Mouse (Mus musculus): ENCODE measurements at regions not wholly inside any gene's neighbourhood (a gene's known extent, or its start where the extent isn't known, plus 50 kb on each side); places are given as distances from the start of the nearest gene placed in this dataset.

DNA sequence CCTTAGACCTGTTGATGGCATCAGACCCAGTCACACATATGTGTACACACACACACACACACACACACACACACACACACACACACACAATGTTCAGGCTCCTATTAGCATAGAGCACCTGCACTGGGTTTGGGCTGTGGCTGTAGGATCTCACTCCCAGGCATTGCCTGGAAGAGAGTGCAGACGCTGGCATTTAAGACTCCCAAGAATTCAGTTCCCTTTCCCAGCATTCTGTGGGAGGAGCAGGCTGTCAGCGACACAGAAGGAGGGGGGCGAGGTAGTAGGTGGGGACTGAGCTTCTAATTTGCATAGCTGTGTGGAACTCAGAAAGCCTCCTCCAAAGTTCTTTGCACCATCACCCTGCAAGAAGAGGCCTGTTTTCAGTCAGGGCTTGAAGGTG lies 374.2 kb upstream of the Fam49b start:
- DNase-seq (ENCODE audit: low read depth): no peak

DNA sequence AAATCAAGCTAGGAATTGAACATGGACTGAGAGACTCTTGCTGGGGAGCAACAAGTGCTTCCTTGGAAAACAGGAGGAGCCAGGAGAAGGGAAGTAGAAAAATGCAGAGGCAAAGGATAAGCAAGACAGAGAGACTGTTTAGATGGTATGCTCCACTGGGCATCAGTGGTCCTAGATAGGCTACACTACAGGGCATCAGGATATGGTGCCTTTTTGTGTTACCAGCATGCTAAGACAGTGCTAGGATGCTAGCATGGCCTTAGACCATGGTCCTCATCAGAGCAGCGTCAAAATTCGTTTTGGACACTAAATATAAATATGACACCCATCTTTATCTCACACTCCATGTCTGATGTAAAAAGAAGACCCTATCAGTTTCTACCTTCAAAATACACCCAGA lies 374.6 kb upstream of the Fam49b start:
- no peak for DNase-seq (ENCODE audit: low read depth)

DNA sequence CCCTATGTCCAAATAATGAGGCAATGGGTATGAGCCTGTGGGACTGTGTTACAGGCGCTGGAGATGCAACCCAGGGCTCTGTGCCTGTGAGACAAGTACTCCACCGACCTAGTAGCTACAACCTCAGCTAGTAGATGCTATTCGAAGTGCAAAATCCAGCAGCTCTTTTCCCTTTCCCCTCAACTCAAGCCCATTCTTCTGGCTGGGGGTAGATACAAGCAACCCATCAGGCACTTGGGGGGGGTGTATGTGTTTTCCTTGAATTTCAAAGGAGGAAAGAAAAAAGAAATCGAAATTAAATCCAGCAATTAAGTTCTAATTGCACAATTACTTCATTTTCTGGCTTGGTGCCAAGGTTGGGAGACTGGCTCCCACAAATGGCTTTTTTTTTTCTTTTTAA lies 372.4 kb upstream of the Gm21798 start:
- no peak for DNase-seq (ENCODE audit: low read depth)

DNA sequence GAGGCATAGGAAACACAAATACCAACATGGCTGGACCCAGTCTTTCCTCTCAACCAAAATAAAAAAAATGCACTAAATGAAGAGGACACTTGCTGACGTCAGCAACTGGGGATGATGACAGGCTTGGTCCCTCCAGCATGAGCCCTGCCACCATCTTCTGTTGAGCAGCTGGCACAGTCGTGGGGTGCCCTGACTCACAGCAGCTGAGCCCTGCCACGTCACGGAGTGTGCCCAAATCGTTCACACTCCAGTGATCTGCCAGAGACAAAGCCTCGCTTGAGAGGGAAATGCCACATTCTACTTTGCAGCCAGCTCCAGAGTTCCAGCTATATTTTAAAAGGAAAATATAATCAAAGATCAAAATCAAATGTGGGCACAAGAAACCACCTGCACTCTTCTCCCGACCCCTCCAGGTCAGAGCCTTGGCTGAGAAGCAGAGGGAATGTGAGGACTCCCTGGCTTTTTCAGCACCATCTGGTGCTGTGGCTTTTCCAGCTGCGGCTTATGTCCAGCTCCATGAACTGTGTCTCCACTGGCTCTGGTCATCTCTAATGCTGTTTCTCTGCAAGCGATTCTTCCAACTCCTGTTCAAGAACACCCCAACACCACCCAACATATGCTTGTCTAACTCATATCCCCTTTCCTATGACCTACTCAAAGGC lies 371.0 kb upstream of the Gm21798 start:
- no peak for DNase-seq (ENCODE audit: low read depth)

DNA sequence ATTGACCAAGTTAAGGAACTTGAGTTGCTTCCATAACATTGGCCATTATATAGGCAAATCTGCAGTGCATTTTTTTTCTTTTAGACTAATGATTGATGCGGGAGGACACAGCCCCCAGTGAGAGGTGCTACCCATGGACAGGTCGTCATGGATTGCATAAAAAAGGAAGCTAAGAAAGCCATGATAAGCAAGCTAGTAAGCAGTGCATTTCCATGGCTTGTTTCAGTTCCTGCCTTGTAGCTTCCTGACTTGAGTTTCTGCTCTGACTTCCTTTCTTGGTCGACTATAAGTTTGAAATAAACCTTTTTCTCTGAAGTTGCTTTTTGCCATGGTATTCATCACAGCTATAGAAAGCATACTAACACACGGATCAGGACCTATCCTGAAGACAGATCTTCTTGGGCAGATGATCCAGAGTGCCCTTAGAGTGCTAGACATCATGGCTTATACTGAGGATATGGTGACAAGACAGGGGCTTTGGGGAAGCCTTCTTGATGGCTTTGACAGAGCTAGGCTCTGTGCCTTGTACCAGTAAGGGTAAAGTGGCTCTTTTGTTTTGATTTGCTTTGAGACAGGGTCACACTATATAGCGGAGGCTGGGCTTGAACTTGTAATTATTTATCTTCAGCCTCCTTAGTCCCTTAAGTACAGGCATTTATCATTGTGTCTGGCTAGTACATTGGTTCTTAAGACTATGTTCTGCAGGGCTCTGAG lies 370.1 kb upstream of the Gm21798 start:
- no peak for DNase-seq (ENCODE audit: low read depth)

DNA sequence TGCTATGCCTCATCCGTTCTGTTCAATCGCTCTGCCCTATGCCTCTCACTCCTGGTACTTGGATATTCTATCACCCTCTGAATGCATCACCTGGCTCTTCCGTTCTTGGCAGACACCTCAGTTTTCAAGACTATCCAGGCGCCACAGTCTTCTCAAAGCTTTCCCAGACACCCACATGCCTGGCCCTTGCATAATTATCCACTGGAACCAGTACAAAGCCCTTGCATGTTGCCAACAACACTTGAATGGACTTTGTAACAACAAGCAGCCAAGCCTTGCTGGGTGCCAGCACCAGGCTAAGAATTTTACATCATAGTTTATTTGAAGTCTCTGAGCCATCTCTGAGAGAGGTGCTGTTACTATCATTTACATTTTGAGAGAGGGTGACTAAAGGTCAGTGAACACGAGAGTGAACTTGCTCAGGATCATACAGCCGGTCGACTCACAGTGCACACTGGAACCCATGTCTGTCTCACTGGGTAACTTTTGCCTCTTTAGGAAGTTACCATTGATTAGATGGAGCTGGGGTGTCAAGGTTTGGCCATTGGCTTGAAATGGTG lies 368.8 kb upstream of the Gm21798 start:
- DNase-seq (ENCODE audit: low read depth): peak; percentile 90

DNA sequence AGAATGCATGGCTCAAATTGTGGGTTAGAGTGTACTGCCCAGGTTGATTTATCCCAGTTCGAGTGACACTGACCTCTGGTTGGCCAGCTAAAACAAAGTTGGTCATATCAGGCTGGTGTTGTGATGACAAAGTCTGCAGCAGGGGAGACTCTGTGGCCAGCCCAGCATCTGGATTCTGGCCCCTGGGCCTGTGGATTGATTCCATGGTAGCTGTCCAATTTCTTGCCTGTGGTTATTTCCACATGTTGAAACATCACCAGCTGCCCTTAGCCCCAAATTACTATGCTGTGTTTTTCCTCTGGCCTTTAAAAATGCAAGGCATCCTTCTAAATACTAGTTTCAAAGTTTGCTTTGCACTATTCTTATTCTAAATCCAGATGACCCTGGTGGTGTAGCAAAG lies 346.8 kb upstream of the Gm21798 start:
- no peak for DNase-seq (ENCODE audit: low read depth)

DNA sequence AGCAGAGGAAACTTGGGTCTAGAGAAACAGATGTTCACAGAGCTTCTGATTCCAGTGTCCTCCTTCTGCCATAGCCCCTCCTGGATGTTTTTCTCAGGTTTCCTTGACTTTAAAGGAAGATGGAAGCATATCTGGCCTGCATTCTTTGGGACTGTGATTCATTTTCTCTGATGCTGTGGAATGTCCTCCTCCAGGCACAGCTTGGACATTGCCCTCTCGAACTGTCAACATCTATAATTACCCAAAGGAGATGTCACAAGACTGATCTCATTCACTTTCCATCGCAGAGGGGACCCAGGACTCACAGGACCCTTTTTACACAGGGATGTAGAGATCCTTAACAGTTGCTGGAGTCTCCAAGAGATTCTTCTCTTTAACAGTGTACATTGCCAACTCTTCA lies 345.9 kb upstream of the Gm21798 start:
- no peak for DNase-seq (ENCODE audit: low read depth)

DNA sequence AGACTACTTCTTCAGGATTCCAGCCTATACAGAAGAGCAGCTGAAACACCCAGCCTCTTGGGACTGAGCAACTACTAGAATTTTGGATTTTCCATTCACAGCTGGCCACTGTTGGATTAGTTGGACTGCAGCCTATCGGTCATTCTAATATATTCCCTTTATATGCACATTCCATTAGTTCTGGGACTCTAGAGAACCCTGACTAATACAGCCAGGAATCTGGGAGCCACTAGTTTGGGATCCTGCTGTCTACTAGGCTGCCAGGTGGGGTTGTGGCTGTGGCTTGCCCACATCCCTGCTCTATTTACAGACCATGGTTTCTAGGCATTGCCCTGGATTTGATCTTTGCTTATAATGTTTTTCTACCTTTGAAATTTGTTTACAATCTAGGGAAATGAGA lies 343.3 kb upstream of the Gm21798 start:
- DNase-seq (ENCODE audit: low read depth): no peak

DNA sequence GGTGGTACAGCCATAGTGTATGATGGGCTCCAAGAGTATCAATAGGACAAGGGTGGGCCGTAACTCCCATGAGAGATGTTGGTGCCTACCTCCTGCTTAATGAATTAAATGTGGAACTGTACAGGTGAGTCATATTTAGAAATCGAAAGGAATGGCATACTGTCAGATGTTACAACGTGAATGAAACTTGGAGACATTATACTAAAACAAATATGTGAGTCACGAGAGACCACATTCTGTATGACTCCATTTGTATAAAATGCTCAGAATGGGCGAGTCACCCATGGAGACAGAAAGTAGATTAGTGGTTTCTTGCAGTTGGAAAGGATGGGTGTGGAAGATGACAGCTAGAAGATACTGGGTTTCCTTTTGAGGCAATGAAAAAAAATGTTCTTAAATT lies 340.4 kb upstream of the Gm21798 start:
- DNase-seq (ENCODE audit: low read depth): no peak

DNA sequence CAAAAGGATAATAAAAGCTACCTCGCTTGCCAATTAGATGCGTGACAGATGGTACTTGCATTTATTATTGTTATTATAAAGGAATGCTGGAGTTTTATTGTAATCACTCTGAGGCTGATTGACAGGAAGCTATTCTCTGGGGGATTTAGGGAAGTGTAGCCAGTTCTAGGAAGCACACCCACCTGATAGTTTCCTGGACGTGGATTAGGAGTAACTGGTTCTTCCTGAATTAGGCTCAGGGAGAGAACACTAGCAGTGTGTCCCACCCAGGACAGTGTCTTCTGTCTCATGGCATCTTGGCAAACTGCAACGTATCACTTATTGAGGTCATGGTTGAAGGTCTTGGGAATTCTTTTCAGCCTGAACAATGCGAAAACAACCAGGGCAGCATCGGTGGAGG lies 336.9 kb upstream of the Gm21798 start:
- DNase-seq (ENCODE audit: low read depth): no peak

DNA sequence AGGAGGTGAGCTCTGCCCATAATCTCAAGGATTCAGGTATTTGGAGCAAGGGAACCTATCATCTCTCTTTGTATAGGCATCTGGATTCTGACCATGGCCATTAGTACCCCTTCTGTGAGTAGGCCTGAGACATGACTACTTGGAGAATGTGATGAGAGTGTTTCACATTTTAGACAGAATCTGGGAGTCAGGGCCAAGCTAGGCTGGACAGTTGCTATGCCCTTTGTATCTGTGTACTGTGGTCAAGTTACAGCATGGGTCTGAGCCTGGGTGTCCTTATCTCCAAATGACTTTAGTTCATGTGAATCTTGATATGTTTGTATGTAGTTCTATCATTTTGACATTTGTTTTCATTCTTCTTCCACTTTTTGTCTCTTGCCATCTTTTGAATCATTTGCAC lies 336.3 kb upstream of the Gm21798 start:
- no peak for DNase-seq (ENCODE audit: low read depth)

DNA sequence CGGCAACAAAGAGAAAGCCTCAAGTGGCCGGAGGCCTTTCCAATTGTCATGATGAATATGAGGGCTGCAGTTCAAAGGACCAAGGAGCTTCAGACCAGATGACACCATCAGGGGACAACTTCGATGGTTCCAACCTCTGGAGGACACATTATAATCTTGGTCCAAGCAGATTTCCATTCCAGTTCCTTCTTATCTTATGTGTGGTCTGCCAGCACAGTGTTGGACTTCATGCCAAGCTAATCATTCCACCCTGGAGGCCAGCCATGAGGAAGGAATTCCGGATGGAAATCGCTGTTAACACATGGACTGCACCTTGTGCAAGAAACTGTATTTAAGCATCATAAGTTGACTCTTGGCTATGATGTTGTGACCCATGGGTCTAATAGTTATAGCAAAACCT lies 334.5 kb upstream of the Gm21798 start:
- DNase-seq (ENCODE audit: low read depth): no peak

DNA sequence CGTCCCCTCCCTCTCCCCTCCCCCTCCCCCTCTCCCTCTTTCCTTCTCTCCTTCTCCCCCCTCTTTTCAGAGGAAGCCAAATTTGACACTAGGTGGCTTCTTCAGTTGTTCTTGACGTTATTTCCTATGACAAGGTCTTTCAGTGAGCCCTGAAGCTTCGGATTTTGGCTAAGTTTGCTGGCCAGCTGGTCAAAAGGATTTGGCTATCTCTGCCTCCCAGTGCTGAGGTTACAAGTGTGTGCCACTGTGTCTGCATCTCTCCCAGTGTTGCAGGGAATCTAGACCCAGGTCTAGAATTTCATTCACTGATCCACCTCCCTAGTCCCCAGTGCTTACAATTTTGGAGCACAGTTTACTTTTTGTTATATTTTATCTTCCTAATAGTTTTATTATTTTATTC lies 329.7 kb upstream of the Gm21798 start:
- DNase-seq (ENCODE audit: low read depth): no peak

DNA sequence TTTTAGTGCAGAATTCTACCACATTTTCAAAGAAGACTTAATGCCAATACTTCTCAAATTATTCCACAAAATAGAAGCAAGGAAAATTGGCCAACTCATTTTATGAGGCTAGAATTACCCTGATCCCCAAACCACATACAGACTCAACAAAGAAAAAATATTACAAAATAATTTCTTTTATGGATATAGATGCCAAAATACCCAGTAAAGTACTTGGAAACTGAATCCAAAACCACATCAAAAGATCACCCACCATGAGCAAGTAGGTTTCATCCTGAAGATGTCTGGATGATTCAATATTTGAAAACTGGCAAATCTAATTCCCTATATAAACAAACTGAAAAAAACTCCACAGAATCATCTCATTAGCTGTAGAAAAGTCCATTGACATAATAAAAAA lies 316.7 kb upstream of the Gm21798 start:
- DNase-seq (ENCODE audit: low read depth): no peak

DNA sequence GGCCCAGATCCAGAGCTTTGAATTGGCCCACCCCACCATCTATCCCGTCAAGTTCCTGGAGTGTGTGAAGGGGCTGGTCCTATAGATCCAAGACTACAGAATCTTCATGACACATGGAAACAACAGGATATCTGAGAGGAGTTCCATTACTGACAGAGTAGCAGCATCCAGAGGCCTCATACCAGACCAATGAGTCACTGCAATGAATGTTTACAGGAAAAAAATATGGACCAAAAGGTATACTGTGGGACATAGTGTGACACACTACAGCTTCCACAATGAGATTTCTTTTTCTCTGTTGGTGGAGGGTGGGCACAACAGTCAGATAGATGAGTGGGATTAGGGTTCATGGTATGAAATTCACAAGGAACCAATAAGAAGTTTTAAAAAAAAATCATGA lies 316.0 kb upstream of the Gm21798 start:
- DNase-seq (ENCODE audit: low read depth): no peak

DNA sequence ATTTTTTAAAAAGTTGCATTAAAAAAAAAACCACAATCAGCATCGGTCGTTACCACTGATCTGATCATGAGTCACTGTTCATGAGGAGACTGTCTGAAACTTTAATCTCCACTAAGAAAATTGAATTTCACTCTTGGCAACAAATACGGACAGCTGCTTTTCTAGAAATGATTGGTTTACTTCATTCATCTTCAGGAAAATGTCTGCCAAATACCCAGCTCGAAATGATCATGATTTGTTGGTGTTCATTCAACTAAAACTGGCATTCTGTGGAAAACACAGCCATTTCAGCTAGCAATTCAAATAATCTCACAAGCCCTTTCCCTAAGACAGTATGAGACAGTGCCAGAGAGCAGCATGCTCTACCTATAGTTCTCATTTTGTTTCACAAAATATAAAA lies 312.7 kb upstream of the Gm21798 start:
- DNase-seq (ENCODE audit: low read depth): no peak

DNA sequence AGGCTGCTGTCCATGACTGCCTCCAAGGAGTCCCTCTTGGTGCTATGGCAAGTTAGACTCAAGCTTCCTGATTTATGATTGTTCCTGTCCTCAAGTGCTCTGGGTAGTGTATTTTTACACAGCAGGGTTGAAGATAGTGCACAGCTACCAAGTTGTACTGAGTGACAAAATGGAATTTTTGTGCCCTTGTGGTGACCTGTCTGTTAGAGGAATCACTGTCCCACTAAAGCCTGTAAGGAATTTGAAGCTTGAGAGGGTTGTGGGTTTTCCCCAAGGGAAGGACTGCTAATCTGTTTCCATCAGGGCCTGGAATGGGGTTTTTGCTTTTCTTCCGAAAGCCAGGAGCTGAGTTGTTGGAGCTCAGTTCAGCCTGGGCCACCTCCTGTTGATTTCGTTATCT lies 306.8 kb upstream of the Gm21798 start:
- no peak for DNase-seq (ENCODE audit: low read depth)

DNA sequence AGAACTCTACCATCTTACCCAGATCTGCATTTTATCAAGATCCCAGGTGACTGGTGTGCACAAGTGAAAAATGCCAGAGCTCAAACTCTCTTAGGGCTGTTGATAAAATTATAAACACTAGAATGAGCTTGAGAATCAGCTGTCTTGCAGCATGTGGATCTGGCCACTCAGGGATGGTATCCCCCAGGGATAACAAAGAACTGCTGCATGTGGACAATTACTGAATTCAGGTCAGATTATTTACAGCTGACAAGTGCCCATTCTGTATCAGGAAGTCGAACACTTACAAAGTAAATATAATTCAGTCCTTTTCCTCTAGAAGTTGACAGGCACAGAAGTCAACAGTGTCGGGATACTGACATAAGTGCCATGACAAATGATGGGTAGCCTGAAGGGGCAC lies 306.3 kb upstream of the Gm21798 start:
- DNase-seq (ENCODE audit: low read depth): no peak

DNA sequence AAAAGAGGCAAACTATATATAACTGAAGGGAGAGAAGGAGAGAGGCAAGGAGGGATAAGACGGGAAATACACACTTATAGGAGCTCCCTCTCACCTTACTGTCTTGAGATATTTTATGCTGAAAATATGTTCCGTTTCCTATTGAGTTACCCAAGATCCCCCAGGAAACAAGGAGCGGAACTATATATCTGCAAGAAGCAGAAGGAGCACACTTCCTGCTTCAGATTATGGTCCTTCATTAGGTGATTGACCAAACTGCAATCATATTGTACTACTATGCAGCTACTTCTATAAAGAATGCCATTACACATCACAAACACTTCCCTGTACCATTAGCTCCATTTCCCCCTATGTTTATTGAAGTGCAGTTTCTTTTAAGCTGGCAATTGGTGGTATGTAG lies 304.9 kb upstream of the Gm21798 start:
- DNase-seq (ENCODE audit: low read depth): no peak

DNA sequence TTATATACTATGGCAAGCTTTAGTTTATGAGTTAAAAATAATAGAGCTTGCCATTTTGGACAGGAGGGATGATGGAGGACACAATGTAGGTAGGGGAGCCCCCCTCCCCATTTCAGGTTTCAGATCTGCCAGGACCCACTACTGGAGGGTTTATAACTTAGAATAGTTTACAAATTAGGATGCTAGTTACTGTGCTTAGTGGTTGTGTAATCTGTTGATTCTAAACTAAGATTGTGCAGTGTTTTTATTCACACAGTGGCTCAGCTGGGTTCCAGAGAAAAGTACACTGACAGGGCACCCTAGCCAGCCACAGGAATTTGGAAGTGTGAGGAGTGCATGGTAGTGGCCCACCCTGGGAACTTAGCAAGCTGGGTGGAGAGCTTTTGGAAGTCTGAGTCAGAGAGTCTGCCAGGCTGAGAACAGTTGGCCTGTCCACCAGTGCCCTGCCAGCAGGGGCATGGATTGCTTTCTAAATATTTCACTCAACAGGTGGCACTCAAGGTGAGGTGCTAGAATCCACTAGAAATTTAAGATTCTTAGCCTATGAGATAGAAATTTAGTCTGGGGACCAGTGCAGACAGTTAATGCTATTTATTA lies 303.9 kb upstream of the Gm21798 start:
- no peak for DNase-seq (ENCODE audit: low read depth)

DNA sequence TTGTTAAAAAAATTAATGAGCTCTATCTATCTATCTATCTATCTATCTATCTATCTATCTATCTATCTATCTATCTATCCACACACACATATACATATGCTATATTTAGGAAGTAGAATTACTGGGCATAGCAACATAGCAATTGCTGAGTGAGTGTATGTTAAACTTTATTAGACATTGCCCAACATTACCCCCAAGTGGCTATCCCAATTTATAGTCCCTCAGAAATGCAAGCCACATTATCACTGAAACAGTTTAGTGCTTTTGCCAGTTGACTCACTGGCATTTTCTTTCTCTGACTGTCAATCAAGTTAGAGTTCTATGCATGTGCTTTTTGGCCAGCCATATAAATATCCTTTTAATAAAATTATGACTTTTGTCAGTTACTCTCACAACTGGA lies 302.3 kb upstream of the Gm21798 start:
- no peak for DNase-seq (ENCODE audit: low read depth)

DNA sequence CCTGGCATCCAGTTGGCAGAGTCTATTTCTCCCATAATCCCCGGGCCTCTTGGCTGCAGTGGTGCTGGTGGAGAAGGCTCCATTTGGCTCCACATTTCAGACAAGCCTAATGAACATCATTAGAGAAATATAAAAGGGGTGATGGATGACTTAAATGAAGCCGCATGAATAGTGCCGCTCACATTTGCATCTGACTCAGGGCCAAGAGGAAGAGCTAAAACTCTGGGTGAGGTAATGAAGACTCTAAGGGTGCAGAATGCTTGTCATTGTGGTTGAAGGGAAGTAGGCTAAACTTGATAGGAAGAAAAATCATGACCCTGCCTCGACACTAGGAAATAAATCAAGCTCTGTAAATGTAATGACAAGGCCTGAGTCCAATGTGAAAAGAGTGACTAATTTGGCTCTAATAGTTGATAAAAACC lies 298.3 kb upstream of the Gm21798 start:
- no peak for DNase-seq (ENCODE audit: low read depth)

Measured in gonadal fat pad, adult 2 months (tissue).